Mouse (Mus musculus) ES-E14 (cell line): ENCODE data around the gene Trnau1ap.

Experiments used
- MAFK ChIP-seq: IDR thresholded peaks from 2 replicates; pipeline ENCODE4 v1.6.1; 2014; ENCODE audit warnings: mild to moderate bottlenecking, low read depth, low read length, inconsistent platforms; ENCODE audit not compliant: insufficient read depth
- ZNF384 ChIP-seq: IDR thresholded peaks from 2 replicates; pipeline ENCODE4 v1.6.1; 2012; ENCODE audit warnings: low read depth, low read length, inconsistent platforms

- TF ChIP-seq ZNF384 = no peak
- TF ChIP-seq MAFK = no peak
These were observed 33.5 kb downstream of the Trnau1ap start for GRCm38 (mm10) chr4:132295696-132296390.
